Mouse (Mus musculus): Measurements from ENCODE around the gene E2f4.
A peak's percentile ranks its signal among the peaks of the same experiment; 100 is the strongest.

The E2f4 gene

GRCm38 (mm10) chr8:105315073-105315769 is 17.8 kb downstream of the E2f4 start:
- no peak for DNase-seq (ENCODE audit: low spot score in 2 of 2)

DNA sequence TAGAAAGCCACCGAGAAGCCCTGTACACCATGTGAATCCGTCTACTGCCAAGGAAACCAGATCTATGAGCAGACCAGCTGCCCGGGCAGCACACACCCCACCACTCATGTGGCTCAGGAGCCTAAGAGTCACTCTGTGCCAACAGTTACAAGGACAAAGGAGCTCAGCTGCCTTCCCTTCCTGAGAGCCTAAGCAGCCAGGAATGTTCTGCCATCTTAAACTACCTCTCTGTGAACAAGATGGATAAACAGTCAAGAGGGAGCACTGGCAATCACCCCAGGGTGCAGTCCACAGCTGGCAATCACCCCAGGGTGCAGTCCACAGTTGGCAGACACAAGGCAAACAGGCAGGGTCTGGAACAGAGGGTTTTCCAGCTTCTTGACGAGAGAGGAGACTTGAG is 20.5 kb downstream of the E2f4 start:
- DNase-seq (ENCODE audit: low spot score in 2 of 2): no peak

GRCm38 (mm10) chr8:105318662-105319190 is 21.3 kb downstream of the E2f4 start:
- DNase-seq (ENCODE audit: low spot score in 2 of 2): no peak

DNA sequence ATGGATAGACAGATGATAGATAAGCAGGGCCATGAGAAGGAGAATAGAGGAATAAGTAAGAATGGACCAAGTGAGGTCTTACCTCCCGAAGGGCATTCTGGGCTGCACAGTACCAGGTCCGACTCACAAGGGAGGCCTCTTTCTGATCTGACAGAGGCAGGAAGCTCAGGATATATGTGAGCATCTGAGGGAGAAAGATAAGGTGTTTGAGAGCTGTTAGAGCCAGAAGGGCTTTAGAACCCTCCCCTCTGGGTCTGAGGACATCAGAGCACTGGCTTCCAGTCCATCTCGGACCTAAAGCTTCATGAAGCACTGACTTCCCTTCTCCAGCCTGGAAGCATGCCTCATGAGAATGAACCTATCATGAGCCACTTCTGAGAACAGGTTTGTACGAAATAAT is 25.7 kb downstream of the E2f4 start:
- DNase-seq (ENCODE audit: low spot score in 2 of 2): no peak

- peak in 1 of 2 experiments; percentile 16 for DNase-seq (ENCODE audit: low spot score in 2 of 2)
Observed at GRCm38 (mm10) chr8:105325641-105326093, 28.2 kb downstream of the E2f4 start.

- peak; percentile 96 to 98 for DNase-seq (ENCODE audit: low spot score in 2 of 2)
Observed at GRCm38 (mm10) chr8:105326141-105326672, 28.7 kb downstream of the E2f4 start, which contains the start of the genes Lrrc29 and Tmem208. TSS of gene Lrrc29 (minus strand) at chr8:105326278. TSS of gene Tmem208 (plus strand) at chr8:105326354.

GRCm38 (mm10) chr8:105326968-105327367 is 29.5 kb downstream of the E2f4 start:
- DNase-seq (ENCODE audit: low spot score in 2 of 2): no peak

GRCm38 (mm10) chr8:105330325-105330724 is 32.9 kb downstream of the E2f4 start:
- DNase-seq (ENCODE audit: low spot score in 2 of 2): no peak

GRCm38 (mm10) chr8:105331469-105331868 is 34.0 kb downstream of the E2f4 start:
- no peak for DNase-seq (ENCODE audit: low spot score in 2 of 2)

GRCm38 (mm10) chr8:105331931-105332330 is 34.5 kb downstream of the E2f4 start:
- no peak for DNase-seq (ENCODE audit: low spot score in 2 of 2)

- DNase-seq (ENCODE audit: low spot score in 2 of 2): no peak
Observed at GRCm38 (mm10) chr8:105332523-105332922, 35.1 kb downstream of the E2f4 start.

DNA sequence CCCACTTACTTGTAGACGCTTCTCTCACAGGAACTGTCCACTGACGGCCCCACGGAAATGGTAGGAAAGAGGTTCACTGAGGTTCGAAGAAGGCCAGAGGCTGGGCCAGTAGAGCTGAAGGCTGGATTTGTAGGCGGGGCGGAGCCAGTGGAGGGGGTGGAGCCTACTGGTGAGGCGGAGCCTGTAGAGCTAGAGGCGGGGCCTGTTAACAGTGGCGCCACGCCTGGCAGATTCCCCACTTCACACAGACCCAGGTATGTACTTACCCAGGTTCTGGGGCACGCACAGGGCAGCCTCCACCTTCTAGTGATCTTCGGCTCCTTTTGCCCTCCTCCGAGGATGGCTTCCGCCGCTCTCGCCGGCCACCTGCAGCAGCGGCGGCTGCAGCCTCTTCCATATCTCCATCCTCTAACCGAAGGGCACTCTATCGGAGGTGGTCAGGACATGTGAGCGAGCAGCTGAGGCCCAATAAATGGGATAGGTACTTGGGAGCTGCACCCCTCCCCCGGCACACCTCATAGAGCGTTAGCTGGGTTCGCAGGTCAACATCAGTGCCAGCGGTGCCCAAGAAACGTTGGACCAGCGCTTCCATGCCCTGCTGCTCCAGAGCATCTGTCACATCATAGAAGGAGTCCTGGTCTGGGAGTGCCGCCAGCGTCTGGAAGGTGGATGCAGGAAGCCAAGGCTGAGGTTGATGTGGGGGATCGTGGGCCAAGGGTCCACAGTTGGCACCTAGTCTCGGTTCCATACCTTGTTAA is 39.1 kb downstream of the E2f4 start:
- DNase-seq (ENCODE audit: low spot score in 2 of 2): no peak

GRCm38 (mm10) chr8:105338992-105339391 is 41.5 kb downstream of the E2f4 start:
- DNase-seq (ENCODE audit: low spot score in 2 of 2): no peak

DNA sequence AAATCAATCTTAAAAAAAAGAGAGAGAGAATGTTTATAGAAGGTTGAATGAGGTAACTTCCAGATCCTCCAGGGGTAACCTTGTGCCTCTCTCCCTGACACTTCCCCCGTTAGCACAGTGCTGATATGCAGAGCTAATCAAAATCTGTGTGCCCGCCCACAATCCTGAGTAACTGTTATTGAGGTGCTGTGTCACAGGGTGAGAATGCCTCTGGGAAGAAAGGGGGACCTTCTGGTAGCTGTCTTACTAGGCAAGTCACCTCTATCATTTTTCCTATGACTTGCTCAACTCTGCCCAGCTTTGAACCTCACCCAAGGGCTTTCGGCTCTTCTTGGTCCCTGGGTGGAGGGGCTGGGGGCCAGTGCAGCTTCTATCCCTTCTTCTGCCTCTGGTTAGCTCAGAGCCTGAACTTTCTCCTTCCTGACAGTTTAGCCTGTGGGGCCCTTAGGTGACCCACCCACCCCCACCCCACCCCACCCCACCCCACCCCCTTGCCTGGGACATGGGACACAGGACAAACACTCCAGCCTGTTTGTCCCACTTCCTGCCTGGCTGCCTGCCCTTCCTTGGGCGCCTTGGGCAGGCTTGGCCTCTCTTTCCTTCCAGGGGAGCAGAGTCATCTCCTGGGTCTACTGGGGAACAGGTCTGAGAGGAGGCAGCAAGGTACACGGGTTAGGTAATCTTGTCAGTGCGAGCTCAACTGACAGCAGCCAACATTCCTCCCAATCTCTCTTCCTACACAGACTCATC is 42.6 kb downstream of the E2f4 start:
- DNase-seq (ENCODE audit: low spot score in 2 of 2): no peak

DNA sequence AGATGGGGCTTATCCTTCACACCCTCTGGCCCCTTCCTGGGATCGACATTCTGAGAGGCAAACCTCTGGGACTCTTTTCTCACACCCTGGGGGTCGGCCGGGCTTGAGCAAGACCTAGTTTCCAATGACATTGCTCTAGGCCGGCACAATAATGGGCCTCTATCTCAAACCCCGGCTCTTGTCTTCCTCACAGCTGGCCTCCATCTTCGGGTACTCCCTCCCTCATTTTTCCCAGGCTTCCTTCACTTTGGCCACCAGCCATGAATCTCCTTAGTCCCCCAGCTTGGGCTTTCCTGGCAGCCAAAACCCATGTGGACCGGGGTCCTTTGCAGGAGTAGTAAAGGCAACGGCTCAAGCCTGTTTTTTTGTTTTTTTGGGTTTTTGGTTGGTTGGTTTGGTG is 43.9 kb downstream of the E2f4 start:
- DNase-seq (ENCODE audit: low spot score in 2 of 2): no peak

DNA sequence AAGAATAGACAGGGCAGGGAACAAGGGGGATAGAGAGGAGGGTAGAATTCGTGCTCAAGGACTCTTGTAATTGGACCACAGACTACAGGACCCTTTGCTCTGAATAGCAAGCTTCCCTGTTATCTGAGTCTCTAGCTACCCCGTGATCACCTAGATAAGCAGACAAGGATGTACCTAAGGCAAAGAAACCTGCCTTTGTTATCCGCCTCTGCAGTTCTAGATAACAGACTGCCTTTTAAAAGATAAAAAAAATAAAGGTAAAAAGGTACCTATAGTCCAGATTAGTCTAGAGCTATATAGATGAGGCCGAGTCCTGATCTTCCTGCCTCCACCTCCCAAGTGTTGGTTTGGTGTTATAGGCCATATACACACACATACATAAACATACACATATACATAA is 45.3 kb downstream of the E2f4 start:
- no peak for DNase-seq (ENCODE audit: low spot score in 2 of 2)

GRCm38 (mm10) chr8:105343791-105344574 is 46.5 kb downstream of the E2f4 start:
- no peak for DNase-seq (ENCODE audit: low spot score in 2 of 2)

- DNase-seq (ENCODE audit: low spot score in 2 of 2): no peak
Observed at GRCm38 (mm10) chr8:105345061-105345975, 47.9 kb downstream of the E2f4 start.

GRCm38 (mm10) chr8:105346611-105347427 is 49.4 kb downstream of the E2f4 start:
- peak; percentile 38 to 56 for DNase-seq (ENCODE audit: low spot score in 2 of 2)

Measured in right cerebral cortex, adult 2 months (tissue).